Mouse (Mus musculus) stomach, embryonic 15.5 days (tissue): ENCODE measurements around the gene 4930595M18Rik. TPM values are rescaled to one million over a fixed set of nuclear protein-coding genes. Genes with fewer than 3 reads are reported as not detected.

Experiments
- ATAC-seq: fragments of 200-750 bp; cut with Nextera tagmentation; 2 replicates; pipeline ENCODE4 v1.8.0; 2017; ENCODE audit warnings: low read depth, moderate number of reproducible peaks, moderate TSS enrichment; ENCODE audit not compliant: insufficient read depth, low FRiP score
- H3K27ac ChIP-seq: fragments of 300-500 bp; sonication (generic); 2 replicates; pipeline ENCODE4 v1.5.1; 2015; ENCODE audit warnings: mild to moderate bottlenecking, inconsistent platforms
- H3K27me3 ChIP-seq: fragments of 300-500 bp; sonication (generic); replicated peaks from 2 replicates; pipeline ENCODE4 v1.6.1; 2015; ENCODE audit warnings: inconsistent platforms
- H3K36me3 ChIP-seq: fragments of 300-500 bp; sonication (generic); 2 replicates; pipeline ENCODE4 v1.6.1; 2015; ENCODE audit warnings: inconsistent platforms
- H3K4me1 ChIP-seq: fragments of 300-500 bp; sonication (generic); 2 replicates; pipeline ENCODE4 v1.6.1; 2015; ENCODE audit warnings: inconsistent platforms
- H3K4me2 ChIP-seq: fragments of 300-500 bp; sonication (generic); 2 replicates; pipeline ENCODE4 v1.6.1; 2015; ENCODE audit warnings: mild to moderate bottlenecking, inconsistent platforms
- H3K4me3 ChIP-seq: fragments of 300-500 bp; sonication (generic); replicated peaks from 2 replicates; pipeline ENCODE4 v1.5.1; 2015; ENCODE audit warnings: inconsistent platforms
- H3K9ac ChIP-seq: fragments of 300-500 bp; sonication (generic); 2 replicates; pipeline ENCODE4 v1.6.1; 2015; ENCODE audit warnings: inconsistent platforms
- H3K9me3 ChIP-seq: fragments of 300-500 bp; sonication (generic); 2 replicates; pipeline ENCODE4 v1.6.1; 2016; ENCODE audit warnings: inconsistent platforms
- WGBS: fragments of 180-500 bp; shearing (Covaris S2); methylation state at CpG from one replicate; pipeline ENCODE4 v1.1.7; 2015; 5-methylcytosine and 5-hydroxymethylcytosine counted together
- polyA plus RNA-seq: library from polyadenylated mRNA; unstranded; fragments of >200 nt; fragmentation: Nextera tagmentation; extraction: Ambion mirVana; gene quantifications from 2 replicates; pipeline ENCODE4 v1.2.1, GENCODE M21; 2015

The 4930595M18Rik gene
- polyA plus RNA-seq = not detected in 2 replicates

GRCm38 (mm10) chrX:81458021-81458420 lies at the start of gene 4930595M18Rik:
Gene 4930595M18Rik, minus strand, starts transcription at chrX:81458121.
- no peaks in the 10 kb centered on the region for H3K9me3 ChIP-seq
- WGBS = 82% methylated on average over 6 of the region's 6 CpGs
- H3K27me3 ChIP-seq = no peaks in the 10 kb centered on the region
- ATAC-seq = no peak
- no peak within 1 kb of the TSS for H3K9ac ChIP-seq
- H3K36me3 ChIP-seq = no peaks in the 10 kb centered on the region
- H3K4me2 ChIP-seq = no peak within 1 kb of the TSS
- H3K4me3 ChIP-seq = no peak within 1 kb of the TSS
- no peaks in the 10 kb centered on the region for H3K4me1 ChIP-seq
- H3K27ac ChIP-seq = no peak within 1 kb of the TSS

GRCm38 (mm10) chrX:81472500-81472899 lies 14.6 kb upstream of the 4930595M18Rik start:
- no peak overlapping the region for H3K27ac ChIP-seq
- H3K4me1 ChIP-seq = no peaks in the 10 kb centered on the region
- H3K27me3 ChIP-seq = no peaks in the 10 kb centered on the region
- H3K4me2 ChIP-seq = no peak overlapping the region
- H3K4me3 ChIP-seq = no peak overlapping the region
- no peaks in the 10 kb centered on the region for H3K9me3 ChIP-seq
- no peak overlapping the region for H3K9ac ChIP-seq
- ATAC-seq = no peak
- H3K36me3 ChIP-seq = no peaks in the 10 kb centered on the region
